Mouse (Mus musculus): Measurements from ENCODE around the gene Tmem131.

The Tmem131 gene

GRCm38 (mm10) chr1:36759076-36759475 is 184.4 kb downstream of the Tmem131 start:
- in situ Hi-C loops (cut with MboI; ENCODE audit: unreplicated experiment in 2 of 2): loop anchor here in 1 of 2 experiments (25.0 kb wide), 2 partner anchors 678 to 878 kb away; partner anchors contain the start of genes Coa5 and Unc50

GRCm38 (mm10) chr1:36758553-36758952 is 184.9 kb downstream of the Tmem131 start:
- in situ Hi-C loops (cut with MboI; ENCODE audit: unreplicated experiment in 2 of 2): loop anchor here in 1 of 2 experiments (25.0 kb wide), 2 partner anchors 679 to 879 kb away; partner anchors contain the start of genes Coa5 and Unc50

DNA sequence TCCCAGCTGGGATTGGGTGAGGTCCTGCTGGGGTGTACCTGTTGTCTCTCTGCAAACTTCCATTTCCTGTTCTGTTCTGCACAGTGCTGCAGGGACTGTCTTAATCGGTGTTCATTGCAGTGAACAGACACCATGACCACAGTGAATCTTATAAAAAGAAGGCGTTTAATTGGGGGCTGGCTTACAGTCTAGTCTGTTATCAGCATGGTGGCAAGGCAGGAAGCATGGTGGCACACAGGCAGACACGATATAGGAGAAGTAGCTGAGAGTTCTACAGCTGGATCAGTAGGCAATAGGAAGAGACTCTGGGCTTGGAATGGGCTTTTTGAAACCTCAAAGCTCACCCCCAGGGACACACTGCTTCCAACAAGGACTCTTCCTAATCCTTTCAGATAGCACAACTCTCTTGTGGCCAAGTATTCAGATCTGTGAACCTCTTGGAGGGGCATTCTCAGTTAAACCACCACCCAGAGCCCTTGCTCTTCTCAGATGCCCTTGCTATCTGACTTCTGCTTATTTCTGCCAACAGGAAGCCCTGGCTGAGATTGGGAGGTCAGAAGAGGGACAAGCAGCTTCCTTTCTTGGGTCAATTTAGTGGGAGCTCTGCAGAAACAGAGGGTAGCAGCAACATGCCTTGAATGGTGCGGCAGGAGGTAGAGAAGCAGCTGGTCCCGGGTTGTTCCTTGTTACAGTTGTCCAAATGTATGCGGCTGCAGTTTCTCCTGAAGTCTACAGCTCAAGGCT is 189.4 kb downstream of the Tmem131 start:
- in situ Hi-C loops (cut with MboI; ENCODE audit: unreplicated experiment in 2 of 2): loop anchor here in 1 of 2 experiments (25.0 kb wide), 2 partner anchors 683 to 883 kb away; partner anchors contain the start of genes Coa5 and Unc50

DNA sequence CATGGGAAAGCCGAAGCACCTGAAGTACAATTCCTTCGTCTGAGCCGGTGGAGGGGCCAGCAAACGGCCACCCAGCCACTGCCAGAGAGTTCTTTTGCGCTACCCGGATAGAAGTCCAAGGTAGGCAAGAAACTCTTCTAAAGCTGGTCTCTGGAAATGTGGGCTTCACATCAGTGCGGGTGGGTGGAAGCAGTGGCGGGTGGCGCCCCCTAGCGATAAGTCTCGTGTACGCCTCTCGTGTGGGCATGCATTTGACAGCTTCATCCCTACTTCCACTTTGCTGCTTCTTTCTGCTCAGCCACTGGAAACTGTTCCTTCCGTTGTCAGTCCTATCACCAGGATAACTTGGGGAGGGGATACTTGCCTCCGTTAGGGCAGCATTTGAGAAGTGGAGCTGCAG is 197.0 kb downstream of the Tmem131 start:
- in situ Hi-C loops (cut with MboI; ENCODE audit: unreplicated experiment in 2 of 2): loop anchor here in 1 of 2 experiments (25.0 kb wide), 1 partner anchor 1116 kb away; the partner anchor contains the start of genes Lipt1 and Tsga10

DNA sequence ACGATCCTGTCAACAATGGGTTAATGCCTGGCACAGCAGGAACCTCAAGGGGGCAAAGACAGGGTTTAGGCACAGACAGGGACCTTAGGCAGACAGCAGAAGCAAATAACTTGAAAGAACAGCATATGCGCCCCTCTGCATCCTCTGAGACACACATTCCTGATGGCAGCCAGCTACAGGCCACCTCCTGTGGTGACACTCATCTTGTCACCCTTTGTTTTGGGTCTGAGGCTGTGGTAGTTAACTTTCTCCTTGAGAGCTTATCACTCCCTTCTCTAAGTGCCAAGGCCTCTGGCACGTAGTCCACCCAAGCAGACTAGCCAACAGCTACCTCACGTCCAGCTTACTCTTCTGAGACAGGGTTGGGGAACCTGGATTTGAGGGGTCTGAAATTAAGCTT is 197.8 kb downstream of the Tmem131 start:
- in situ Hi-C loops (cut with MboI; ENCODE audit: unreplicated experiment in 2 of 2): loop anchor here in 1 of 2 experiments (25.0 kb wide), 1 partner anchor 1117 kb away; the partner anchor contains the start of genes Lipt1 and Tsga10

- in situ Hi-C loops (cut with MboI; ENCODE audit: unreplicated experiment in 2 of 2): loop anchor here (5.0 to 25.0 kb wide), 2 partner anchors 38 to 1118 kb away; partner anchors contain the start of genes Lipt1 (in 1 of the 2) and Tsga10 (in 1 of the 2)
Observed at GRCm38 (mm10) chr1:36744268-36744944, 199.1 kb downstream of the Tmem131 start.

- in situ Hi-C loops (cut with MboI; ENCODE audit: unreplicated experiment in 2 of 2): loop anchor here (5.0 to 25.0 kb wide), 2 partner anchors 39 to 1119 kb away; partner anchors contain the start of genes Lipt1 (in 1 of the 2) and Tsga10 (in 1 of the 2)
Observed at GRCm38 (mm10) chr1:36743046-36743445, 200.4 kb downstream of the Tmem131 start.

Data from v-Abl transformed pro-B cells (cell line).